Mouse (Mus musculus) liver, embryonic 11.5 days (tissue): ENCODE data around the gene Sema5b. TPM values are rescaled to one million over a fixed set of nuclear protein-coding genes. Genes with fewer than 3 reads are reported as not detected.

Source experiments
- ATAC-seq: fragments of 200-750 bp; cut with Nextera tagmentation; replicated peaks from 2 replicates; pipeline ENCODE4 v1.8.0; 2017; ENCODE audit warnings: moderate number of reproducible peaks, mild to moderate bottlenecking, moderate TSS enrichment, moderate library complexity; ENCODE audit not compliant: low FRiP score
- DNase-seq: peaks from one replicate; pipeline ENCODE4 v3.0.0-alpha.2; 2017; ENCODE audit warnings: low spot score
- H3K27ac ChIP-seq: fragments of 300-500 bp; sonication (generic); 2 replicates; pipeline ENCODE4 v1.5.1; 2014; ENCODE audit warnings: mild to moderate bottlenecking, low read depth, low read length, control low read depth
- H3K27me3 ChIP-seq: fragments of 300-500 bp; sonication (generic); replicated peaks from 2 replicates; pipeline ENCODE4 v1.6.1; 2014; ENCODE audit warnings: low read length, mixed read lengths; ENCODE audit not compliant: control insufficient read depth, insufficient read depth
- H3K36me3 ChIP-seq: fragments of 300-500 bp; sonication (generic); 2 replicates; pipeline ENCODE4 v1.6.1; 2014; ENCODE audit warnings: mild to moderate bottlenecking, low read length, moderate library complexity, mixed read lengths; ENCODE audit not compliant: control insufficient read depth, insufficient read depth
- H3K4me1 ChIP-seq: fragments of 300-500 bp; sonication (generic); replicated peaks from 2 replicates; pipeline ENCODE4 v1.6.1; 2014; ENCODE audit warnings: low read length, mixed read lengths; ENCODE audit not compliant: control insufficient read depth, insufficient read depth
- H3K4me2 ChIP-seq: fragments of 300-500 bp; sonication (generic); 2 replicates; pipeline ENCODE4 v1.6.1; 2014; ENCODE audit warnings: mild to moderate bottlenecking, control low read depth, moderate library complexity
- H3K4me3 ChIP-seq: fragments of 300-500 bp; sonication (generic); 2 replicates; pipeline ENCODE4 v1.5.1; 2014; ENCODE audit warnings: low read depth, low read length, control low read depth
- H3K9ac ChIP-seq: fragments of 300-500 bp; sonication (generic); 2 replicates; pipeline ENCODE4 v1.6.1; 2014; ENCODE audit warnings: low read depth, low read length, control low read depth
- H3K9me3 ChIP-seq: fragments of 300-500 bp; sonication (generic); 2 replicates; pipeline ENCODE4 v1.6.1; 2016; ENCODE audit warnings: low read length, inconsistent platforms, mixed read lengths; ENCODE audit not compliant: control insufficient read depth
- WGBS: fragments of 180-500 bp; shearing (Covaris S2); extraction: QIAGEN DNeasy Blood & Tissue Kit; methylation state at CpG from one replicate; pipeline ENCODE4 v1.1.7; 2014; 5-methylcytosine and 5-hydroxymethylcytosine counted together
- polyA plus RNA-seq: library from polyadenylated mRNA; unstranded; fragments of >200 nt; fragmentation: Nextera tagmentation; extraction: Ambion mirVana; gene quantifications from 2 replicates; pipeline ENCODE4 v1.2.1, GENCODE M21; 2014

The Sema5b gene
- polyA plus RNA-seq, 1 experiment from 2014 or later = 1.4 TPM

- Histone ChIP-seq H3K9ac (no peak overlapping the region), H3K4me2 (no peak overlapping the region), H3K27ac (no peak overlapping the region), H3K36me3 (no peaks in the 10 kb centered on the region), H3K4me3 (no peak overlapping the region), H3K4me1 (no peaks in the 10 kb centered on the region), H3K27me3 (no peaks in the 10 kb centered on the region), H3K9me3 (no peaks in the 10 kb centered on the region)
- WGBS = 84% methylated on average over 14 of the region's 14 CpGs
- DNase-seq = no peak
- ATAC-seq = no peak
Observed at GRCm38 (mm10) chr16:35704796-35705195, 163.9 kb downstream of the Sema5b start.

- H3K36me3 ChIP-seq = no peaks in the 10 kb centered on the region
- H3K4me1 ChIP-seq = no peaks in the 10 kb centered on the region
- no peak overlapping the region for H3K4me3 ChIP-seq
- H3K9me3 ChIP-seq = no peaks in the 10 kb centered on the region
- no peak overlapping the region for H3K4me2 ChIP-seq
- no peak for ATAC-seq
- H3K27me3 ChIP-seq = no peaks in the 10 kb centered on the region
- H3K27ac ChIP-seq = no peak overlapping the region
- H3K9ac ChIP-seq = no peak overlapping the region
- WGBS = 82% methylated on average over 5 of the region's 5 CpGs
- DNase-seq = no peak
Observed at GRCm38 (mm10) chr16:35707004-35707403, 166.1 kb downstream of the Sema5b start.

- Histone ChIP-seq H3K9me3 (no peaks in the 10 kb centered on the region), H3K27me3 (no peaks in the 10 kb centered on the region), H3K36me3 (no peaks in the 10 kb centered on the region), H3K9ac (no peak overlapping the region), H3K4me2 (no peak overlapping the region), H3K4me1 (no peaks in the 10 kb centered on the region), H3K27ac (no peak overlapping the region), H3K4me3 (no peak overlapping the region)
- WGBS = 64% methylated on average over 7 of the region's 7 CpGs
- DNase-seq (no peak), ATAC-seq (no peak)
Observed at GRCm38 (mm10) chr16:35711004-35711403, 170.1 kb downstream of the Sema5b start.

GRCm38 (mm10) chr16:35713606-35714005, 172.7 kb downstream of the Sema5b start:
- Histone ChIP-seq H3K27ac (no peak overlapping the region), H3K4me3 (no peak overlapping the region), H3K9me3 (no peaks in the 10 kb centered on the region), H3K9ac (no peak overlapping the region), H3K4me1 (no peaks in the 10 kb centered on the region), H3K4me2 (no peak overlapping the region), H3K36me3 (0 out of 2 replicates have a peak, but pooled peaks cover 3% of the 10 kb centered on the region), H3K27me3 (no peaks in the 10 kb centered on the region)
- no peak for ATAC-seq
- WGBS = 77% methylated on average over 7 of the region's 7 CpGs
- no peak for DNase-seq

Other genes starting within 250 kb of the Sema5b start
- 19.3 and 20.0 TPM in 2 replicates for gene Sec22a, start 177.2 kb upstream of the Sema5b start, polyA plus RNA-seq
- gene Pdia5, start 50.3 kb upstream of the Sema5b start, polyA plus RNA-seq = 22.6 and 24.6 TPM in 2 replicates
- gene Dirc2, start 228.2 kb downstream of the Sema5b start, polyA plus RNA-seq = 7.5 and 8.0 TPM in 2 replicates
- gene Hspbap1, start 229.2 kb downstream of the Sema5b start, polyA plus RNA-seq = 30.1 and 30.4 TPM in 2 replicates